Mouse (Mus musculus): ENCODE measurements around the gene Psmb9. TPM values are rescaled to one million over a fixed set of nuclear protein-coding genes. Genes with fewer than 3 reads are reported as not detected.
A peak's percentile ranks its signal among the peaks of the same experiment; 100 is the strongest.

The Psmb9 gene
- polyA plus RNA-seq, 1 experiment from 2014 or later, result 7.7 TPM

DNA sequence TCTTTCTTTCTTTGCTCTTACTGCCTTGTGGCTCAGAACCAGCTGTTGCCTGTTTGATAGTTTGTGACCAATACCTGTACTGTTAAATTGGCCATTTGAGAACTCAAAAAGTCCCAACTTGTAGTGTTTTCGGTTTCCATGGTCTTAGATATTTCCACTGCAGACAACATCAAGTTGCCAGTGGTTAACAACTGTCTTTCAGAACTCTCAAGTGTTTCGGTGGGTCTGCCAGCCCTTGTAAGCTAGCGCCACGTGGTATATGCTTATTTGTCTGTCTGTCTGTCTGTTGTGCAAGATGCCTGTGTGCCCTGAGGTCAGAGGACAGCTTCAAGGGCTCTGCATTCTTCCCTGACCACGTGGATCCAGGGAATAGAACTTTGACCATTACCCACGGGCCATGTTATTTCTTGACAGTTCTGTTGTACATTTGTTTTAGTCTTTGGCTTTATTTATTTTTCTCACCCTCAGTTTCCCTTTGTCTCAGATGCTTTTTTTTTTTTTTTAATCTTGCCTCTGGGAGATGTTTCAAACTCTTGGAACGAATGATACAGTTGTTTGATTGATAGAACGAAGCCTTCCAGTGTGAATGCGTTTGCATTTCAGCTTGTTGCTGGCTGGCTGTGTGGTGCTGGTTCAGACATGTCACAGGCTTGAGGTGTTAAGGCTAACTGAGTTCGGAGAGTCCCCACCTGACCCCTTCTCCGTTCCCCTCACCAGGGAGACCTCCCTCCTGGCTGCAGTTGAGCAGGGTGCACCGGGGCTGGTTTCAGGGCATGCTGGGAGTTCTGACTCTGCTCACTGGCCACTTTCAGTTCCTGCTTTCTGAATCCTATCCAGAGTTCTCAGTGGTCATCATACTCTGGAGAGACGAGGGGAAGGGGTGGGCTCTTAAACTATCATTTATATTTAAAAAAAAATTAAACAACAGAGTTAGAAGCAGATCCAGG, 7.4 kb downstream of the Psmb9 start:
- Histone ChIP-seq H3K36me3 (ENCODE audit: control insufficient read depth, insufficient read depth, low read length) (no peaks in the 10 kb centered on the region), H3K9me3 (replicated peaks; ENCODE audit: control insufficient read depth, low read length) (peaks cover 6% of the 10 kb centered on the region; the same call in 1 of the 2 replicates), H3K4me1 (ENCODE audit: control insufficient read depth, insufficient read depth, low read length) (no peaks in the 10 kb centered on the region), H3K4me3 (replicated peaks; ENCODE audit: low read length) (no peak overlapping the region), H3K4me2 (ENCODE audit: low read depth, low read length) (no peak overlapping the region), H3K27me3 (ENCODE audit: control insufficient read depth, insufficient read depth, low read length) (no peaks in the 10 kb centered on the region), H3K27ac (ENCODE audit: low read length) (no peak overlapping the region), H3K9ac (ENCODE audit: low read length) (no peak overlapping the region)
- ATAC-seq (ENCODE audit: insufficient read depth, low FRiP score), result no peak
- WGBS, result 58% methylated on average over 13 of the region's 13 CpGs

DNA sequence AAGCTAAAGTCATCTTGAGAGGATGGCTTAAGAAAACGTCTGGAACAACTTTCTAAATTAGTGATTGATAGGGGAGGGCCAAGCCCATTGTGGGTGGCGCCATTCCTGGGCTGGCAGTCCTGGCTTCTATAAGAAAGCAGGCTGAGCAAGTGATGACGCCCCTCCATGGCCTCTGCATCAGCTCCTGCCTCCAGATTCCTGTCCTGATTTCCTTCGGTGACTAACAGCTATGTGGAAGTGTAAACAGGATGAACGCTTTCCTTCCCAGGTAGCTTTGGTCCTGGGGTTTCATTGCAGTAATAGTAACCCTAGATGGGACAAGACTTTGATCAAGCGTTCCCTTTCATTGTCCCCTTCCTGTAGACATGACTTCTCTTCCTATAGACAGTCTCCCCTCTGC, 8.5 kb downstream of the Psmb9 start:
- H3K4me2 ChIP-seq (ENCODE audit: low read depth, low read length), result no peak overlapping the region
- 49% methylated on average over 6 of the region's 6 CpGs for WGBS
- no peak overlapping the region for H3K4me3 ChIP-seq (replicated peaks; ENCODE audit: low read length)
- peaks cover 6% of the 10 kb centered on the region; the same call in 1 of the 2 replicates for H3K9me3 ChIP-seq (replicated peaks; ENCODE audit: control insufficient read depth, low read length)
- ATAC-seq (ENCODE audit: insufficient read depth, low FRiP score), result no peak
- H3K36me3 ChIP-seq (ENCODE audit: control insufficient read depth, insufficient read depth, low read length), result no peaks in the 10 kb centered on the region
- no peak overlapping the region for H3K9ac ChIP-seq (ENCODE audit: low read length)
- H3K27me3 ChIP-seq (ENCODE audit: control insufficient read depth, insufficient read depth, low read length), result no peaks in the 10 kb centered on the region
- H3K27ac ChIP-seq (ENCODE audit: low read length), result no peak overlapping the region
- no peaks in the 10 kb centered on the region for H3K4me1 ChIP-seq (ENCODE audit: control insufficient read depth, insufficient read depth, low read length)

DNA sequence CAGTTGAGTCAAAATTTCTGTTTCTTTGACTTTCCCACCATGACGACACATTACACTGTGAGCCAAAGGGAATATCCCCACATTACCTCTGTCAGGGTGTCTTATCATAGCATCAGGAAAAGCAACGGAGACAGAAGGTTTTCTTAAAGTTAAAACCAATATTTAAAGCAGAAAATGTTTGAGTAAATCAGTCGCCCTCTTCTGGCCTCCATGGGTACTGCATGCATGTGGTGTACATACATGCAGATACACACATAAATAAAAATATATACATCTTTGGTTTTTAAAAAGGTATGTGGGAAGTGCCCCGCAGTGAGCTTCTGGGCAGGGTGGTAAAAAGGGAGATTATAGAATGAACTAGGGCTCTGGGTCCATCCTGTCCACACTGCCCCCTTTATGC, 10.4 kb downstream of the Psmb9 start:
- H3K9ac ChIP-seq (ENCODE audit: low read length), result no peak overlapping the region
- no peaks in the 10 kb centered on the region for H3K36me3 ChIP-seq (ENCODE audit: control insufficient read depth, insufficient read depth, low read length)
- no peak overlapping the region for H3K4me3 ChIP-seq (replicated peaks; ENCODE audit: low read length)
- no peak for ATAC-seq (ENCODE audit: insufficient read depth, low FRiP score)
- no peaks in the 10 kb centered on the region for H3K4me1 ChIP-seq (ENCODE audit: control insufficient read depth, insufficient read depth, low read length)
- no peak overlapping the region for H3K4me2 ChIP-seq (ENCODE audit: low read depth, low read length)
- peaks cover 6% of the 10 kb centered on the region; the same call in 1 of the 2 replicates for H3K9me3 ChIP-seq (replicated peaks; ENCODE audit: control insufficient read depth, low read length)
- no peaks in the 10 kb centered on the region for H3K27me3 ChIP-seq (ENCODE audit: control insufficient read depth, insufficient read depth, low read length)
- WGBS, result 67% methylated on average over 4 of the region's 4 CpGs
- H3K27ac ChIP-seq (ENCODE audit: low read length), result no peak overlapping the region

DNA sequence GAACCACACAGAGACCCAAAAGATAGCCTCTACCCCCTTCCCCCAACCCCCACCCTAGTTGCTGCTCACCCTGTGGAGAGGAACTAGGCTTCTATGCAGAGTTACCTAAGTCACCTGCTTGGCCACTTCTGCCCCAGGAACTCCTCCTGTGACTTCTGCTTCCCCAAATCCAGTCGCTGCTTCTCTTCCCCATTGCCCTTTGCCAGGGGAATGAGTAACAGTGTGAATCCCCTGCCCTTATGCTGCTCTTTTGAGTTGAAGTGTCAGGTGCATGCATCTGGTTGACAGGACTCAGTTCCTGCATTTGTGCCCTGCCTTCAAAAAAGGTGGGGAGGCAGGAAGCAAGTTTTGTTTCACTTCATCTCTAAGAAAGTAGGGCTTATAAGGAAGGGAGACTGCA, 13.5 kb downstream of the Psmb9 start:
- Histone ChIP-seq H3K27me3 (ENCODE audit: control insufficient read depth, insufficient read depth, low read length) (no peaks in the 10 kb centered on the region), H3K36me3 (ENCODE audit: control insufficient read depth, insufficient read depth, low read length) (no peaks in the 10 kb centered on the region), H3K9me3 (replicated peaks; ENCODE audit: control insufficient read depth, low read length) (peaks cover 6% of the 10 kb centered on the region; the same call in 1 of the 2 replicates), H3K4me2 (ENCODE audit: low read depth, low read length) (no peak overlapping the region), H3K9ac (ENCODE audit: low read length) (no peak overlapping the region), H3K4me3 (replicated peaks; ENCODE audit: low read length) (no peak overlapping the region), H3K4me1 (ENCODE audit: control insufficient read depth, insufficient read depth, low read length) (no peaks in the 10 kb centered on the region), H3K27ac (ENCODE audit: low read length) (no peak overlapping the region)
- ATAC-seq (ENCODE audit: insufficient read depth, low FRiP score), result no peak
- 58% methylated on average over 1 of the region's 1 CpGs for WGBS

DNA sequence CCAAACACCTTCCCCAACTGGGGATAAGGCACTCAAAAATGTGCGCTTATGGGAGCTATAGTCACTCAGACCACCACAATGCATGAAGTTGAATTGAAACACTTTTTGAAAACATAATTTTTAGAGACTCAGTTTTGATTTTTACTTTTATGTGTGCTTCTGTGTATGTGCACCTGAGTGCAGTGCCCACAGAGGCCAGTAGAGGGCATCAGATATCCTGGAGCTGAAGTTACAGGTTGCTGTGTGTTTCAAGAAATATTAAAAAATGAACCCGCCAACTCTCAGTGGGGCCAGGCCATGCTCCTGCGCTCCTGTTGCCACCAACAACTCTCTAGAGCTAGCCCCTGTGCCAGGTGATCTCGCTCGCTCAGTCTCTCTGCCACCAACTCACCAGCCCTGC, 15.0 kb downstream of the Psmb9 start:
- H3K9ac ChIP-seq (ENCODE audit: low read length), result no peak overlapping the region
- no peak overlapping the region for H3K4me3 ChIP-seq (replicated peaks; ENCODE audit: low read length)
- no peaks in the 10 kb centered on the region for H3K27me3 ChIP-seq (ENCODE audit: control insufficient read depth, insufficient read depth, low read length)
- H3K4me1 ChIP-seq (ENCODE audit: control insufficient read depth, insufficient read depth, low read length), result no peaks in the 10 kb centered on the region
- no peak overlapping the region for H3K4me2 ChIP-seq (ENCODE audit: low read depth, low read length)
- WGBS, result 95% methylated on average over 5 of the region's 5 CpGs
- H3K36me3 ChIP-seq (ENCODE audit: control insufficient read depth, insufficient read depth, low read length), result no peaks in the 10 kb centered on the region
- no peak overlapping the region for H3K27ac ChIP-seq (ENCODE audit: low read length)
- no peak for ATAC-seq (ENCODE audit: insufficient read depth, low FRiP score)
- H3K9me3 ChIP-seq (replicated peaks; ENCODE audit: control insufficient read depth, low read length), result peaks cover 6% of the 10 kb centered on the region; the same call in 1 of the 2 replicates

DNA sequence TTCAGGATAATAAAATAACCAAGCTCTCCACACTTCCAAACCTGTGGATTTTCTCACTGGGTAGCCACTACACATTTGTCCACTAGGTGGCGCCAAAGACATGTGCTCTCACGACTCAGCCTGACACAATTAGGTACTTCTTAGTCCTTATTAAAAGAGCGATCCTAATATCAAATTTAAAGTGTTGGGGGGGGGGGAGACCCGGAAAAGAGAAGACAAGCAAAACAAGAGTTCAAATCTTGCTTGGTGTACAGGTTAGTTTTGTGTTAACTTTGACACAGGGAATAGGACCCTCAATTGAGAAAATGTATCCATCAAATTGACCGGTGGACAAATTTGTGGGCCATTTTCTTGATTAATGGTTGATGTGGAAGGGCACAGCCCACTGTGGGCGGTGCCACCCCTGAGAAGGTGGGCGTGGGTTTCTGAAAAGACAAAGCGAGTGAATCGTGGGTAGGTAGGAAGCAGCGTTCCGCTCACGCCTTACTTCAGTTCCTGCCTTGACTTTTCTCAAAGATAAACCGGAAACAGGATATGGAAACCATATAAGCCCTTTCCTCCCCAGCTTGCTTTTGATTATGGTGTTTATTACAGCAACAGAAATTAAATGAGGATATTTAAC, 16.6 kb downstream of the Psmb9 start:
- no peaks in the 10 kb centered on the region for H3K4me1 ChIP-seq (ENCODE audit: control insufficient read depth, insufficient read depth, low read length)
- no peaks in the 10 kb centered on the region for H3K27me3 ChIP-seq (ENCODE audit: control insufficient read depth, insufficient read depth, low read length)
- H3K9me3 ChIP-seq (replicated peaks; ENCODE audit: control insufficient read depth, low read length), result no peaks in the 10 kb centered on the region
- H3K9ac ChIP-seq (ENCODE audit: low read length), result no peak overlapping the region
- no peak for ATAC-seq (ENCODE audit: insufficient read depth, low FRiP score)
- no peak overlapping the region for H3K4me3 ChIP-seq (replicated peaks; ENCODE audit: low read length)
- WGBS, result 39% methylated on average over 13 of the region's 13 CpGs
- H3K27ac ChIP-seq (ENCODE audit: low read length), result no peak overlapping the region
- no peaks in the 10 kb centered on the region for H3K36me3 ChIP-seq (ENCODE audit: control insufficient read depth, insufficient read depth, low read length)
- no peak overlapping the region for H3K4me2 ChIP-seq (ENCODE audit: low read depth, low read length)

DNA sequence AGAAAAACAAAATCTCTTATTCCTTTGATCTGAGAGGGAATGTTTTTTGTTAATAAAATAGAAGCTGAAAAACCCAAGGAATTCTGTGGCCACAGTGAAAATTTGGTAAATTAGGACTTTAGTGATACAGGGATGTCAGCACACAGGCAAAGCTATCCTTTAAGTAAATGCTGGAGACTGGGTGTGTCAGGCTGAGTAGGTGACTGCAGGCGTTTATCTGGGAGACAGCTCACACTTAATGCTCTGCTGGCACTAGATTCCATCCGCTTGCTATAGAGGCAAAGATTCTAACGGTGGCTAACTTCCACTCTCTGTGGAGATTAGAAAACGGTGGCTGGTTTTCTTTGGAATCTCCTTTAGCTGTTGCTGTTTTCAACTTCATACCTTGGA, 17.1 kb downstream of the Psmb9 start:
- H3K27ac ChIP-seq (ENCODE audit: low read length), result no peak overlapping the region
- no peaks in the 10 kb centered on the region for H3K4me1 ChIP-seq (ENCODE audit: control insufficient read depth, insufficient read depth, low read length)
- WGBS, result 20% methylated on average over 4 of the region's 4 CpGs
- no peak for ATAC-seq (ENCODE audit: insufficient read depth, low FRiP score)
- no peaks in the 10 kb centered on the region for H3K36me3 ChIP-seq (ENCODE audit: control insufficient read depth, insufficient read depth, low read length)
- H3K4me2 ChIP-seq (ENCODE audit: low read depth, low read length), result no peak overlapping the region
- H3K9me3 ChIP-seq (replicated peaks; ENCODE audit: control insufficient read depth, low read length), result no peaks in the 10 kb centered on the region
- no peak overlapping the region for H3K4me3 ChIP-seq (replicated peaks; ENCODE audit: low read length)
- H3K9ac ChIP-seq (ENCODE audit: low read length), result no peak overlapping the region
- no peaks in the 10 kb centered on the region for H3K27me3 ChIP-seq (ENCODE audit: control insufficient read depth, insufficient read depth, low read length)

DNA sequence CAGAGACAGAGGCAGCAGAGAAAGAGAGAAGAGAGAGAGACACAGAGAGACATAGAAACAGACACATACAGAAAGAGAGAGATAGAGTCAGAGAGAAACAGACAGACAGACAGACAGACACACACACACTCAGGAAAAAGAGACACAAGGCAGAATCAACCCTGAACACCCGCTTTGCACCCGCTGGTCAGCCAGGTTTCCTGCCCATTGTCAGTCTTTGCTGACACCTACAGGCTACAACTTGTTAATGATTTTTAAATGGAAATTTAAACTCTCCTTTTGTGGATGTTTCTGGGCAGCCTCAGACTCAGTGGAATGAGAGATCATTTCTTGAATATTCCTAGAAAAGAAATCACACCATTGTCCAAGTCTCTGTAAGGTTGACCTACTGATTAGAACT, 18.3 kb downstream of the Psmb9 start:
- H3K27me3 ChIP-seq (ENCODE audit: control insufficient read depth, insufficient read depth, low read length), result no peaks in the 10 kb centered on the region
- no peaks in the 10 kb centered on the region for H3K36me3 ChIP-seq (ENCODE audit: control insufficient read depth, insufficient read depth, low read length)
- peak; percentile 25; the same call in 1 of the 2 replicates for ATAC-seq (ENCODE audit: insufficient read depth, low FRiP score)
- no peak overlapping the region for H3K4me3 ChIP-seq (replicated peaks; ENCODE audit: low read length)
- WGBS, result 5% methylated on average over 2 of the region's 2 CpGs
- no peak overlapping the region for H3K9ac ChIP-seq (ENCODE audit: low read length)
- no peaks in the 10 kb centered on the region for H3K4me1 ChIP-seq (ENCODE audit: control insufficient read depth, insufficient read depth, low read length)
- no peaks in the 10 kb centered on the region for H3K9me3 ChIP-seq (replicated peaks; ENCODE audit: control insufficient read depth, low read length)
- H3K4me2 ChIP-seq (ENCODE audit: low read depth, low read length), result no peak overlapping the region
- no peak overlapping the region for H3K27ac ChIP-seq (ENCODE audit: low read length)

DNA sequence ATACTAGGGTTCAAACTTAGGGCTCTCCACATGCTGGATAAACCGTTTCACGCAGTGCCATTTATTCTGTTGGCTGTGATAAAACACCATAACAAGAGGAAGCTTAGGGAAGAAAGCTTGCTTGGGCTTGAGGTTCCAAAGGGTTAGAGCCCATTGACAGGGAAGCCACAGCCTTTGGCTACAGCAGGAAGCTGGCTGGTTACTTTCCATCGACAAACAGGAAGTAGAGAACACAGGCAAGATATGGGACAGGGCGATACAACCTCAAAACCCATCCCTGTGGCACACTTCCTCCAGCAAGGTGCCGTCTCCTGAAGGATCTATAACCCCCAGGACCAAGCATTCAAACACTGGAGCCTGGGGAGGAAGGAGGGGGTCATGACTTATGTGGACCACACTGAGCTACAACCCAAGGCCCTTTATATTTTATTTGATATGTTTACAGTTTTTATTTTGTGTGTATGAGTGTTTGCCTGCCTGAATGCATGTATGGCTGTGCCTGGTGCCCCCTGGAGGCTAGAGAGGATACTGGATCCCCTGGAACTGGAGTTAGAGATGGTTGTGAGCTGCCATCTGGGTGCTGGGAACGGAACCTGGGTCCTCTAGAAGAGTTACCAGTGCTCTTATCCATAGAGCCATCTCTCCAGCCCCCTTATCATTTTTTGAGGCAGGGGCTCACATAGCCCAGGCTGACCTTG, 22.4 kb downstream of the Psmb9 start:
- WGBS, result 75% methylated on average over 6 of the region's 6 CpGs
- H3K4me3 ChIP-seq (replicated peaks; ENCODE audit: low read length), result no peak overlapping the region
- H3K36me3 ChIP-seq (ENCODE audit: control insufficient read depth, insufficient read depth, low read length), result no peaks in the 10 kb centered on the region
- no peaks in the 10 kb centered on the region for H3K4me1 ChIP-seq (ENCODE audit: control insufficient read depth, insufficient read depth, low read length)
- ATAC-seq (ENCODE audit: insufficient read depth, low FRiP score), result no peak
- H3K4me2 ChIP-seq (ENCODE audit: low read depth, low read length), result no peak overlapping the region
- no peaks in the 10 kb centered on the region for H3K9me3 ChIP-seq (replicated peaks; ENCODE audit: control insufficient read depth, low read length)
- H3K27ac ChIP-seq (ENCODE audit: low read length), result no peak overlapping the region
- no peak overlapping the region for H3K9ac ChIP-seq (ENCODE audit: low read length)
- no peaks in the 10 kb centered on the region for H3K27me3 ChIP-seq (ENCODE audit: control insufficient read depth, insufficient read depth, low read length)
